Comparison of ENCODE assay signal across 24 mouse cellular contexts in the genomic region with DNA sequence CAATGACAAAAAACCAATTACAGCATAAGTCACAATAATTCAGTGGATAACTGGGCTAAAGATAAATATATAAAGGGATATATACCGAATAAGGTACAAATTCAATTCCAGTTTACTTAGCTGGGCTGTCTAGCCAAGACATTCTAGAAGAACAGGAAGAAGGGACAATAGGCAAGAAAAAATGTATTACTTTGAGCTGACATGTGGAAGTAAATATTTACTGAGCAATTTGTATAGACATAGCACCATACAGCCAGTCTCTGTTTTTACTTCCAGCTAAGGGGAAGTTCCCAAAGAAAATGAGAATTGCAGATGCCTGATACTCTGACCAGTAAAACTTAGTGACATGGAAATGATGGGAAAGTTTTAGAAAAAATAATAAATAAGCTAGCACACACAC.
"Had no signal": no experiment of that assay in that cellular context is flagged by ENCODE, and none has a peak within 500 bp of the region (broad histone marks: within the 10 kb centered on the region; RNA-seq: fewer than 3 reads in every experiment).

No protein-coding gene starts in this region.

- H3K4me2 ChIP-seq: heart, embryonic 11.5 days; heart, embryonic 13.5 days; heart, embryonic 15.5 days; hindbrain, embryonic 13.5 days; hindbrain, embryonic 15.5 days; kidney, embryonic 15.5 days; limb, embryonic 13.5 days had no signal

- H3K4me3 ChIP-seq: gastrocnemius, adult 2 months; heart, embryonic 13.5 days; heart, embryonic 15.5 days; hindbrain, embryonic 13.5 days; hindbrain, embryonic 15.5 days; kidney, embryonic 15.5 days; limb, embryonic 13.5 days had no signal

- H3K27me3 ChIP-seq: heart, embryonic 15.5 days; hindbrain, embryonic 13.5 days; hindbrain, embryonic 15.5 days; kidney, embryonic 15.5 days; limb, embryonic 13.5 days had no signal

- DNase-seq: gastrocnemius, adult 2 months; gastrocnemius, postnatal 10 days; gastrocnemius, postnatal 25 days; heart, adult 18-20 months; heart, postnatal 14 days; heart, postnatal 36 days; kidney, adult 11 months; kidney, adult 2 months; kidney, adult 9 months; kidney, postnatal 14 days; kidney, postnatal 36 days; layer of hippocampus, adult 9-11 months; layer of hippocampus, postnatal 36 days had no signal

- H3K4me1 ChIP-seq: heart, embryonic 13.5 days; heart, embryonic 15.5 days; hindbrain, embryonic 13.5 days; hindbrain, embryonic 15.5 days; kidney, embryonic 15.5 days; limb, embryonic 13.5 days had no signal

- H3K9me3 ChIP-seq: heart, embryonic 13.5 days; heart, embryonic 15.5 days; hindbrain, embryonic 13.5 days; hindbrain, embryonic 15.5 days; kidney, embryonic 15.5 days; limb, embryonic 13.5 days had no signal

- H3K9ac ChIP-seq: heart, embryonic 13.5 days; heart, embryonic 15.5 days; hindbrain, embryonic 13.5 days; hindbrain, embryonic 15.5 days; kidney, embryonic 15.5 days; limb, embryonic 13.5 days had no signal

- H3K36me3 ChIP-seq: heart, embryonic 13.5 days; heart, embryonic 15.5 days; hindbrain, embryonic 13.5 days; hindbrain, embryonic 15.5 days; kidney, embryonic 15.5 days; limb, embryonic 13.5 days had no signal

- H3K27ac ChIP-seq: gastrocnemius, adult 2 months; heart, embryonic 13.5 days; heart, embryonic 15.5 days; hindbrain, embryonic 13.5 days; hindbrain, embryonic 15.5 days; hindbrain, postnatal 0 days; kidney, embryonic 15.5 days; kidney, postnatal 0 days; limb, embryonic 13.5 days had no signal

- ATAC-seq: forebrain, embryonic 16.5 days; hindbrain, postnatal 0 days; intestine, embryonic 16.5 days had no signal
